Mouse (Mus musculus): Measurements from ENCODE around the gene Tmem217. TPM values are rescaled to one million over a fixed set of nuclear protein-coding genes. Genes with fewer than 3 reads are reported as not detected.

Gene Tmem217
- polyA plus RNA-seq, 1 experiment = 0.28 TPM

DNA sequence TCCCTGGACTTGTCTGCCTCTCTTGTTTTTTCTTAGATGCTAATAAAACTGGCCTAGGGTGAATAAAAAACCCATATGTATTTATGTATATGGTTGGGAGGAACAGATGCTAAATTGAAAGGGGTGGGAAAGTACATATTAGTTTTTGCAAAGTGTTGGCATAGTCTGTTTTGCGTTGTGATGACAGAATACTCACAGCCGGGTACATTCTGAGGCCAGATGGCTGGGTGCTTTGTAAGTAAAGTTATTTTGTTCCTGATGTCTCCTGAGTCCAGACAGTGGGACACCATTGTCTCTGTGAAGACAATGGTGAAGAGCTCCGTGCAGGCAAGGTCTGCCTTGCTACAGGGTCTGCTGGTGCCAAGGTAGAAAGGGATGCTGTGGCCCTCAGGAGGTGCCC lies 32.6 kb upstream of the Tmem217 start:
- no peak for TF ChIP-seq POLR2A (IDR thresholded peaks at IDR 0.05; ENCODE audit: borderline replicate concordance, extremely low read depth, low read depth, low read length)
- TF ChIP-seq CTCF (IDR thresholded peaks at IDR 0.05; ENCODE audit: insufficient read depth, low read length) = no peak

DNA sequence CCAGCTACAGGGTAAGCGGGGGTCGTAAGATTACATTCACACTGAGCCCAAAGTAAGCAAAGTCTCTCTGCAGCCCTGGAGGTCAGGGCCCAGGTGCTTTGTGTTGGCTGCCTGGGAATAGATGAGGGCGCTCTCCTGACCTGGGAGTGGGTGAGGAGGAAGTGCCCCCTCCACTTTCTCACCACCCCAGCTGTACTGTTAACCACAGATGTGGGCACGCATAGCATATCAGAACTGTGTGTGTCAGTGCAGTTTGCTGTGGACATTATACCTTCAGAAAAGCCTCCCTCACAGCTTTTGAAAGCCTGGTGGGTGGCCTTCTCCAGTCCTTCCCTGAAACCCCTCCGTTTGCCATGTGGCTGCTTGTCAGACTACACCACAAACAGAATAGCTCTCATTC lies 32.1 kb upstream of the Tmem217 start:
- no peak overlapping the region for H3K4me3 ChIP-seq (replicated peaks; ENCODE audit: extremely low read depth, low read depth, low read length)
- H3K4me1 ChIP-seq (ENCODE audit: control insufficient read depth, insufficient read depth, low read length) = no peaks in the 10 kb centered on the region
- DNase-seq = no peak
- no peak for TF ChIP-seq POLR2A (IDR thresholded peaks at IDR 0.05; ENCODE audit: borderline replicate concordance, extremely low read depth, low read depth, low read length)
- no peak for TF ChIP-seq CTCF (IDR thresholded peaks at IDR 0.05; ENCODE audit: insufficient read depth, low read length)
- WGBS = 76% methylated on average over 5 of the region's 5 CpGs

More for the DNA sequence above, 32.6 kb upstream of the Tmem217 start:
- Histone ChIP-seq H3K4me1 (ENCODE audit: control insufficient read depth, insufficient read depth, low read length) (no peaks in the 10 kb centered on the region), H3K4me3 (replicated peaks; ENCODE audit: extremely low read depth, low read depth, low read length) (no peak overlapping the region)
- no peak for DNase-seq
- WGBS = 73% methylated on average over 3 of the region's 3 CpGs

DNA sequence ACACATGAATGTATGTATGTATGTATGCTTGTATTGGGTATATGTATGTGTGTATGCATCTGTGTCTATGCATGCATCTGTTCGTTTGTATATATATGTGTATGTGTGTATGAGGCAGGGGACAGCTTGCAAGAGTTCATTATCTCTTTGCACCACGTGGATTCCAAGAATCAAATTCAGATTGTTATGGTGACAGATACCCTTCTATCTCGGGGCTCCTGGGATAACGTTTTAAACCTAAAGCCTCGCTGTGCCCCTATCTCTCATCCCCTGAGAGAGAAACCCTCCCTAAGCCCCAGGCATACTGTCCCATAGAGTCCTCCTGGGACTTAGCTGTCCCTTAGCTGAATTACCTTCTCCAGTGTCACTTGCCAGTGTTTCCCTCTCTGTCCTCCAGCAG lies 31.4 kb upstream of the Tmem217 start:
- TF ChIP-seq CTCF (IDR thresholded peaks at IDR 0.05; ENCODE audit: insufficient read depth, low read length) (no peak), POLR2A (IDR thresholded peaks at IDR 0.05; ENCODE audit: borderline replicate concordance, extremely low read depth, low read depth, low read length) (no peak)
- WGBS = 85% methylated on average over 5 of the region's 5 CpGs
- no peak for DNase-seq

DNA sequence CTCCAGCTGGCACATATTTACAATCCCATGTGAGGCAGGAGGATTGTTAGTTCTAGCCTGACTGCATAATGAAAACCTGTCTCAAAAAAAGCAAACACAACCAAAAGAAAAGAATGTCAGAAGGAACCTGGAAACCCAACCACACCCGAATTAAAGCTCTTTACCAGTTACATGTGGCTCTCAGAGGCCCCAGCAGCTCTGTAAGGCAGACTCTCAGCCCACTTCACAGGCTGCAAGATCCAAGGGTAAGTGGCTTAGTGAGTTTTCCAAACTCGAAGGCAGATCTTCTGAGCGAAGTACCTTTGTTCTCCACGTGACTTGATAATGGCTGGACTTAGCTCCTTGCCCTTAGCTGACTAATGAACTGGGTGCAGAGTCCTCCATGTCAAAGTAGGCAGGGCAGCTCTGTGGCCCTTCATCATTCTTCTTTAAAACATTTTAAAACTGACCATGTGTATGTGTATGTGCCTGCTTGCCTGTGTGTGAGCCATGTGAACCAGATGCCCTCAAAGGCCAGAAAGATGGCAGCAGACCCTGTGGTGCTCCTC lies 27.5 kb upstream of the Tmem217 start:
- DNase-seq = no peak
- 60% methylated on average over 4 of the region's 4 CpGs for WGBS
- TF ChIP-seq POLR2A (IDR thresholded peaks at IDR 0.05; ENCODE audit: borderline replicate concordance, extremely low read depth, low read depth, low read length) (no peak), CTCF (IDR thresholded peaks at IDR 0.05; ENCODE audit: insufficient read depth, low read length) (no peak)
- Histone ChIP-seq H3K4me3 (replicated peaks; ENCODE audit: extremely low read depth, low read depth, low read length) (no peak overlapping the region), H3K4me1 (ENCODE audit: control insufficient read depth, insufficient read depth, low read length) (no peaks in the 10 kb centered on the region)

More for the DNA sequence above, 31.4 kb upstream of the Tmem217 start:
- no peaks in the 10 kb centered on the region for H3K4me1 ChIP-seq (ENCODE audit: control insufficient read depth, insufficient read depth, low read length)
- no peak overlapping the region for H3K4me3 ChIP-seq (replicated peaks; ENCODE audit: extremely low read depth, low read depth, low read length)

DNA sequence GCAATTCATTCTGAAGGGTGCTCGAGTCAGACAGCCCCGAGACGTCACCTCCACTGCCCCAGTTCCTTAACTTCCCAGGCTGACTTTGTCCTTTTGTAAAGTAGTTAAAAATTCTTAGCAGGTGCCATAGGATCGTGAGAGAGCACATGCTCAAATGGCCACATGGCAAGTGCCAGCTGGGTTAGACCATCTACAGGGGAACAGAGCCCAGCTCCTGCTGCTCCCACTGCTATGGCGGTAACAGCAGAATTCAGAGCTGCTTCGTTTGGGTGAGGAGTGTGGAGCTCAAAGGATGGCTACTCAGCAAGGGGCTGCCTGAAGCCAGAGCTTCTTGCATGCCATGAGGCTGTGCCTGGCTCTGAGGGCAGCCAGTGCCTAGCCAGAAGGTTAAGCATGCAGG lies 17.6 kb upstream of the Tmem217 start:
- 89% methylated on average over 6 of the region's 6 CpGs for WGBS

DNA sequence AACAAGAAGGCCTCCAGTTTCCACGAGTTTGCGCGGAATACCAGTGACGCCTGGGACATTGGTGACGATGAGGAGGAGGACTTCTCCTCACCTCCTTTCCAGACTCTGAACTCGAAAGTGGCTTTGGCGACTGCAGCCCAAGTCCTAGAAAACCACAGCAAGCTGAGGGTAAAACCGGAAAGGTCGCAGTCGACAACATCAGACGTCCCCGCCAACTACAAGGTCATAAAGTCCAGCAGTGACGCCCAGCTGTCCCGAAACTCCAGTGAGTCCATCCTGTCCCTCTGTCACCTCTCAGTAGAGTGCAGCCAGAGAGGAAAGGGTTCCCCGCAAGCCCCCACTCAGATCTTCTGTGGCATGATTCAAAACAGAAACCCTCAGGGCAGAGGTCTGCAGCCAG lies 16.2 kb upstream of the Tmem217 start:
- WGBS = 86% methylated on average over 15 of the region's 15 CpGs

More for the DNA sequence above, 17.6 kb upstream of the Tmem217 start:
- H3K4me1 ChIP-seq (ENCODE audit: control insufficient read depth, insufficient read depth, low read length) = no peaks in the 10 kb centered on the region
- H3K4me3 ChIP-seq (replicated peaks; ENCODE audit: extremely low read depth, low read depth, low read length) = no peak overlapping the region
- DNase-seq = no peak
- TF ChIP-seq POLR2A (IDR thresholded peaks at IDR 0.05; ENCODE audit: borderline replicate concordance, extremely low read depth, low read depth, low read length) (no peak), CTCF (IDR thresholded peaks at IDR 0.05; ENCODE audit: insufficient read depth, low read length) (no peak)

DNA sequence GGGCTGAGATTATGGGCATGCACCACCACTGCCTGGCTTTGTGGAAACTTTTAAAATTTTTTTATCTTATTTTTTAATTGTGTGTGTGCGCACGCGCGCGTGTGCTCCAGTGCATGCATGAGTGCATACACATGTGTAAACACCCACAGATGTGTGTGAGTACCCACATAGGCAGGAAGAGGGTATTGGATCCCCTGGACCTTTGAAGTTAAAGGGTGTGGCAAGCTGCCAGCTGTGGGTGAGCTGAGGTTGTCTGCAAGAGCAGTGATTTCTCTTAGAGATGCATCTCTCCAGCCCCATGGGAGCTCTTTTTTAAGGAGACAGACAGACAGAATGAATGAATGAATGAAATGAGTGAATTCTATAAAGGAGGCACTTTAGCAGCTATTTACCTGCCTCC lies 13.3 kb upstream of the Tmem217 start:
- TF ChIP-seq CTCF (IDR thresholded peaks at IDR 0.05; ENCODE audit: insufficient read depth, low read length) (no peak), POLR2A (IDR thresholded peaks at IDR 0.05; ENCODE audit: borderline replicate concordance, extremely low read depth, low read depth, low read length) (no peak)
- WGBS = 97% methylated on average over 5 of the region's 5 CpGs
- Histone ChIP-seq H3K4me3 (replicated peaks; ENCODE audit: extremely low read depth, low read depth, low read length) (no peak overlapping the region), H3K4me1 (ENCODE audit: control insufficient read depth, insufficient read depth, low read length) (no peaks in the 10 kb centered on the region)
- DNase-seq = no peak

More for the DNA sequence above, 16.2 kb upstream of the Tmem217 start:
- no peak for DNase-seq
- Histone ChIP-seq H3K4me3 (replicated peaks; ENCODE audit: extremely low read depth, low read depth, low read length) (no peak overlapping the region), H3K4me1 (ENCODE audit: control insufficient read depth, insufficient read depth, low read length) (no peaks in the 10 kb centered on the region)
- no peak for TF ChIP-seq POLR2A (IDR thresholded peaks at IDR 0.05; ENCODE audit: borderline replicate concordance, extremely low read depth, low read depth, low read length)
- TF ChIP-seq CTCF (IDR thresholded peaks at IDR 0.05; ENCODE audit: insufficient read depth, low read length) = no peak

DNA sequence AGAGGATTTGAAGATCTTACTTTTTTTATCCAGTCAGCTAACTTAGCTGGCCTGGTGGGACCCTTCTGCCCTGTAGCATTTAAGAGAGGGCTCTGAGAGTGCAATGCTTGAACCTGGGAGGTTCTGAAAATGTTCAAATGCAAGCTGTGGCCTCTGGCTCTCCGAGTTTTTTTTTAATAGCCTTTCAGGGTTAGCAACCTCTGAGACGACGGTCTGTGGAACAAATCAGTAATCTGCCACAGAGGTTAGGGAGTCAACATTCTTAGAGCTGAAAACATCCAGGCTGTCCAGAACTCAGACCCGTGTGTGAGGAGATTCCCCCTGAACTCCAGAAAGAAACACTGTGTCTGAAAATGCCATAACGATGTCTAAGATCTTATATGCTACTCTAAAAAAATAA lies 6.3 kb upstream of the Tmem217 start:
- no peak for DNase-seq
- no peak for TF ChIP-seq POLR2A (IDR thresholded peaks at IDR 0.05; ENCODE audit: borderline replicate concordance, extremely low read depth, low read depth, low read length)
- TF ChIP-seq CTCF (IDR thresholded peaks at IDR 0.05; ENCODE audit: insufficient read depth, low read length) = no peak
- no peak overlapping the region for H3K4me3 ChIP-seq (replicated peaks; ENCODE audit: extremely low read depth, low read depth, low read length)
- peaks cover 3% of the 10 kb centered on the region; the same call in 1 of the 2 replicates for H3K4me1 ChIP-seq (ENCODE audit: control insufficient read depth, insufficient read depth, low read length)
- WGBS = 68% methylated on average over 5 of the region's 5 CpGs

DNA sequence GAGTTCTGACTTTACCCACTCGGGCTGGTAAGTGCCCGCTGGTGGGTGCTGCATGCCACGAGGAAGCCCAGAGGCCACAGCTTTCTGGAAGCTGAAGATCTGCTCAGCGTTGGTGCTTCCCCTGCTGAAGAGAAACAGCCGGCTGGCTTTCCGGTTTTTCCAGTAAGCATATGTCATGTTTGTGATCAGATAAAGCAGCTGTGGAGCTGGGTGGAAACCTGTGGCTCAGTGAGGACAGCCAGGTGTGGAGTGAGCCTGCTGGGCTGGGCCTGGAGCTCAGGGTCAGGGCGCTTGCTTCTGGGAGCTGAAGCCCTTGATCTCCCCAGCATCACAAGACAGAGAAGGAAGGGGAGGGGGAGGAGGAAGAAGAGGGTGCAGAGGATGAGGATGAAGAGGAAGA lies 4.7 kb upstream of the Tmem217 start:
- no peak overlapping the region for H3K4me3 ChIP-seq (replicated peaks; ENCODE audit: extremely low read depth, low read depth, low read length)
- TF ChIP-seq CTCF (IDR thresholded peaks at IDR 0.05; ENCODE audit: insufficient read depth, low read length) (no peak), POLR2A (IDR thresholded peaks at IDR 0.05; ENCODE audit: borderline replicate concordance, extremely low read depth, low read depth, low read length) (no peak)
- DNase-seq = no peak
- H3K4me1 ChIP-seq (ENCODE audit: control insufficient read depth, insufficient read depth, low read length) = peaks cover 3% of the 10 kb centered on the region; the same call in 1 of the 2 replicates
- WGBS = 50% methylated on average over 7 of the region's 7 CpGs

DNA sequence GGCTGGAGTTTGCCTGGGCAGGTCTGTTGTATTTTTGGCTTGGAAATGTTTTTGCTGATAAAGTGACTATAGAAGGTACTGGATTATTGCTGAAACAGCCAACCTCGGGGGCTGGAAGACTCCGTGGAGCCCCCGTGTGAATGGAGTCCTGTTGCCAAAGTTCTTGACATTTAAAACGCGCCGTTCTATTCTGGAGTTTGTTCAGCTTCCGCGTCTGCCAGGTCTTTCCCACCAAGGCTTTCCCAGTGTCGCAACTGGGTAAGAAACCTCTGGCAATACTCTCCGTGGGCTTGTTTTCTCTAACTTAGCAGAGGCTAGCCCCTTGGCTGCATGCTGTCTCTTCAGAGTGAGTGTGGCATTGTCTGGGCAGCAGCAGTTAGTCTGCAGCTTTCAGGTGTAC lies 4.3 kb upstream of the Tmem217 start:
- WGBS = 60% methylated on average over 10 of the region's 10 CpGs
- Histone ChIP-seq H3K4me3 (replicated peaks; ENCODE audit: extremely low read depth, low read depth, low read length) (no peak overlapping the region), H3K4me1 (ENCODE audit: control insufficient read depth, insufficient read depth, low read length) (peaks cover 3% of the 10 kb centered on the region; the same call in 1 of the 2 replicates)
- no peak for DNase-seq
- TF ChIP-seq POLR2A (IDR thresholded peaks at IDR 0.05; ENCODE audit: borderline replicate concordance, extremely low read depth, low read depth, low read length) (no peak), CTCF (IDR thresholded peaks at IDR 0.05; ENCODE audit: insufficient read depth, low read length) (no peak)

Measured in lung, adult 2 months (tissue).